Mouse (Mus musculus): ENCODE results near the gene Hist1h2bb.
"Not testable (repeated sequence)": the region's sequence is repeated elsewhere in the genome, so short reads cannot be mapped to it uniquely, and the experiment has no call there.

Gene Hist1h2bb

GRCm38 (mm10) chr13:23766772-23767171 is 20.2 kb downstream of the Hist1h2bb start:
- DNase-seq, result no peak

- no peak for DNase-seq
Observed at GRCm38 (mm10) chr13:23768834-23769397, 22.4 kb downstream of the Hist1h2bb start.

- DNase-seq, result not testable (repeated sequence)
Observed at GRCm38 (mm10) chr13:23769613-23770012, 23.1 kb downstream of the Hist1h2bb start, which contains the start of gene Trim38. Gene Trim38, plus strand, starts transcription at chr13:23769913.

- peak; percentile 36 to 54 for DNase-seq
Observed at GRCm38 (mm10) chr13:23772561-23773313, 26.2 kb downstream of the Hist1h2bb start.

- no peak for DNase-seq
Observed at GRCm38 (mm10) chr13:23778339-23778738, 31.8 kb downstream of the Hist1h2bb start.

GRCm38 (mm10) chr13:23779025-23779424 is 32.5 kb downstream of the Hist1h2bb start:
- DNase-seq, result no peak

GRCm38 (mm10) chr13:23792520-23792919 is 46.0 kb downstream of the Hist1h2bb start:
- DNase-seq, result peak; percentile 75 to 83

All from cerebellum, postnatal 10 days (tissue).